Mouse (Mus musculus): Measurements from ENCODE around the gene AI661453. TPM values are rescaled to one million over a fixed set of nuclear protein-coding genes. Genes with fewer than 3 reads are reported as not detected.
"Not testable (repeated sequence)": the region's sequence is repeated elsewhere in the genome, so short reads cannot be mapped to it uniquely, and the experiment has no call there.

AI661453 gene
- total RNA-seq, 4 experiments from 2014 or later = 0.16 to 0.64 (median 0.19) TPM; not detected in 1

DNA sequence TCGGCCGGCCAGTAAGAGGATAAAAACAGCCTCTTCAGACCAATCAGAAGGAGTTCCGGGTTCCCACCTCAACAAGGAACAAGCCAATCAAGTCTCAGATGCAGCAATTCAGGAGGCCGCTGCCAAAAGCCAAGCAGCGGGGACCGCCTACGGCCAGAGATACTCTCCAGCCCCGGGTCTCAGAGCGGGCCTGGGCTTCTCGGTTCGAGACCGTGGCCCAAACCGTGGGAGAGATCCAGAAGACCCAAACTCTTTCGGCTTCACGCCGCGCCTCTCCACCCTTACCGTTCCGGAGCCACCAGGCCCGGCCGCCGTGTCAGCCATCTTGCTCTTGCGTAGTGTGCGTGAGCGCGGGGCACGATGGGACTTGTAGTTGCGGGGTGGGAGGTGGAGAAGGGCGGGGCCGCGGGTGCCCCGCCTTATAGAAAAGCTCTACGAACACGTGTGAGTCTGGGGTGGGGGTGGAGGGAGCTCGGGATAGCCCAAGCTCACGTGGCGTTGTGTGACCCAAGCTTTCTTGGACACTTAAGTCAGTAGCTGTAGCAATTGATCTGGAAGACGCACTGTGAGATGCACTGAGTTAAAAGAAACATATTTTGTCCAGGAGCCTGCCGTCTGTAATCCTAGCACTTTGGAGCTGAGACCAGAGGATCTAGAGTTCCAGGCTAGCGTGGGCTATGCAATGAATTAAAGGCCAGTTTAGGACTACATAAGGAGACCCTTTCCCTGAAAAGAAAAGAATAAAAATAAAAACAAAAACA, 65.7 kb downstream of the AI661453 start, which contains the start of gene Taf8:
TSS of gene Taf8 (minus strand) at position 347 of the 761 bp plus-strand sequence.
- DNase-seq (ENCODE audit: low spot score in 2 of 2) = peak; percentile 86 to 91

DNA sequence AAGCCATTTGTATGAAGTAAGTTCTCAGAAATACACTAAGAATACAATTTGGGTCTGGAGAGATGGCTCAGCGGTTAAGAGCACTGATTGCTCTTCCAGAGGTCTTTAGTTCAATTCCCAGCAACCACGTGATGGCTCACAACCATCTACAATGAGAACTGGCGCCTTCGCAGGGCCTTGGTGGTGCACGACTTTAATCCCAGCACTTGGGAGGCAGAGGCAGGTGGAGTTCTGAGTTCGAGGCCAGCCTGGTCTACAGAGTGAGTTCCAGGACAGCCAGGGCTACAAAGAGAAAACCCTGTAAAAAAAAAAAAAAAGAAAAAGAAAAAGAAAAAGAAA, 66.3 kb downstream of the AI661453 start:
- not testable (repeated sequence) for DNase-seq (ENCODE audit: low spot score in 2 of 2)

DNA sequence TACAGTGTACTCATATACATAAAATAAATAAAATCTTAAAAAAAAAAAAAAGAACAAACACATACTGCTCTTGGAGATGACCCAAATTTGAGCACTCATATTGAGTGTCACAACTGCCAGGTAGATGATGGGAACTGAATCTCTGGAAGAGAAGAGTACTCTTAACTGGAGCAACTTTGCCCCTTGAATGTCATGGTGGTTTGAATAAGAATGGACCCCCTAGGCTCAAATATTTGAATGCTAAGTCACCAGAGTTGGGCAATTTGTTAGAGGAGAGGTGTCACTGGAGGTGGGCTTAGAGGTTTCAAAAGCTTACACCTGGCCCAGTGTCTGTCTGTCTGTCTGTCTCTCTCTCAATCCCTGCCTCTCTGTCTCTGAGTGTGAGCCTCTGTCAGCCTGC, 67.3 kb downstream of the AI661453 start:
- no peak for DNase-seq (ENCODE audit: low spot score in 2 of 2)

DNA sequence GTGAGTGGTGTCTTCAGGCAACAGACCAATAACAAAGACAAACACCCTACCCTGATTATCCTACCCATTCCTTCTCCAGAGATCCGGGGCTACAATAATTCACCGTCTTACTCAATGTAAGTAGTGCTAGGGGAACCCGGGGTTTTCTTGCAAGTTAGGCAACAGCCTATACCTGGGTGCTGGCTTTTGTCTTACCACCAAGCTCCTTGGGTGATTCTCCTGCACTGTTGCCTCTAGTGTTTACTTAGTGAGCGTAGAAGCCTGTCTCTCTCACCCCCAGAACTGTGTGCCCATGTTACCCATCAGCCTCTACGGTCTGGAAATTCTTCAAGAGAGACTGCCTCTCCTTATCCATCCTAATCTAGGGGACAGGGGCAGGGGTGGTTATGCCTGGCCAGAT, 67.8 kb downstream of the AI661453 start:
- no peak for DNase-seq (ENCODE audit: low spot score in 2 of 2)

DNA sequence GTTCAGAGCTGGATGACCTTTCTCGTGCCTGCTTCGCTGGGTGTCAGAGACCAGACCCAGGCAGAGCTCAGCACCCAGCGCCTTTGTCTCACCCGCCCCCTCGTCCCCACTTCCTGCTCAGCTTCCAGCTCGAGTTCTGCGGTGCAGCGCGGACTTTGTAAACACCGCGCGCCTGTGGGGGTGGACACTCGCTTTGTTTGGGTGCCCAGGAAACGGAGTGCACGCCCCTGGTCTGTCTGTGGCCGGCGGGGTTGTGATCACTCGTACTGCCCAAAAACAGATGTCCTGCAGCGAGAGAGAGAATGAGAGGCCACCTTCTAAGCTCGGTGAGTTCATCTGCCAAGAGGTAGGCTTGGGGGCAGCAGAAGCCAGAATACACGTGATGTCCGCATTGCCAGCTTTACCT, 68.5 kb downstream of the AI661453 start, which contains the start of gene Ccnd3:
TSS of gene Ccnd3 (plus strand) at position 111 of the 406 bp plus-strand sequence.
- DNase-seq (ENCODE audit: low spot score in 2 of 2) = peak; percentile 65 to 66

DNA sequence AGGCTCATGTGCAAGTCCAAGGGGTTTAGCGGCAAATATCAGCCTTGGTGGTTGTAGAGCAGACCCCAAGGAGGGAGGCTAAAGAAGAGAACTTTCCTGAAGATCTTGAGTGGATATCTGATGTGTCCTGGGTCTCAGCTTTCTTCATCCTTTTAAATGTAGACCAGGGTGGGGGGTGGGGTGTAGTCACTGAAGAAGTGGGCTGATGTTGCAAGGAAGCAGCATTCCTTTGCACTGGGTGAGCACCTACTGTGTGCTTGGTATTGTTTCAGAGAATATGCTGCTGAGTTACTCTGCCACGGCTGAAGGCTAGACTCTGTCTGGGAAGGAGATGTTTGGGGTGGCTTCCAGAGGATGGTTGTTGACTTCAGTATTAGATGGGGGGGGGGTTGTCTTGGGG, 69.2 kb downstream of the AI661453 start:
- DNase-seq (ENCODE audit: low spot score in 2 of 2) = no peak

DNA sequence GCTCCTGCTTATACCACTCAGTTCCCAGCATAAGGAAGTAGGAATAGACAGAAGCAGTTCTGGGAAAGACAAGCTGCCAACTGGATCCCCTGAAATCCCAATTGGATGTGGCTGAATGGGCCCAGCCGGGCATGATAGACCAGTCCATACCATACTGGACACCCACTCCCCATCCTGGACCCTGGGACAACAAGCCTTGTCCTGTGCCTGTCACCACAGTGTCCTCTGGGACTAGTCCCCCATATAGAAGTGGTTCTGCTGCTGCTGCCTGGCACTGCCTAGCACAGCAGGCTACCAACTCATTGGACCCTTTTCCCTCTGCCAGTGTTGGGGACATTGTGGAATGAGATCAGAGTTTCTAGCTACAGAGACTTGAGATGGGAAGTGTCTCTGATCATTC, 69.6 kb downstream of the AI661453 start:
- DNase-seq (ENCODE audit: low spot score in 2 of 2) = no peak

DNA sequence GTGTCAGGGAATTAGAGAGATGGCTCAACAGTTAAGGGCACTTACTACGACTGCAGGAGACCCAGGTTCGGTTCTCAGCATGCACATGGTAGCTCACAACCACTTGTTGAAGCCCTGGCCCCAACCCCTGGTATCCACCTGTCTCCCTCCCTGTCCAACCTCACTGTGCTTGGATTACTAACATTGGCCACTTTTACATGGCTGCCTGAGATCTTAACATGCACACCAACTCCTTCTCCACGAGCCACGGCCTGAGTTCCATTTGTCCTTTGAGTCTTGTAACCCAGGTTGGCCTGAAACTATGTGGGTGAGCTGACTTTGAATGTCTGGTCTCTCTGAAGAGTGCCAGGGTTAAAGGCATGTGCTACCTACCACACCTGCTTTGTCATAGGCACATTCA, 70.3 kb downstream of the AI661453 start:
- DNase-seq (ENCODE audit: low spot score in 2 of 2) = no peak

DNA sequence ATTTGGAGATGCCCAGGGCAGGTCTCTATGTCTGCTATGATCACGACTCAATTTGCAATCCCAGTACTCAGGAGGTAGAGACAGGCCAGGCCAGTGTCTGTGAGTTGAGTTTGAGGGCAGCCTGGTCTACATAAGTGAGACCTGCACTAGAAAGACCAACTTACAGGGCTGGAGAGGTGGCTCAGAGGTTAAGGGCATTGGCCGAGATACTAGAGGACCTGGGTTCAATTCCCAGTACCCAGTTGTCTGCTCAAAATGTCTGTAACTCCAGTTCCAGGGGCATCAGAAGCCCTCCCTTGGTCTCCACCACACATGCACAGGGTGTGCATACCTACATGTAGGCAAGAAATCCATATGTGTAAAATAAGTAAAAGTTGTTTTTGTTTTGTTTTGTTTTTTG, 71.1 kb downstream of the AI661453 start:
- DNase-seq (ENCODE audit: low spot score in 2 of 2) = no peak

DNA sequence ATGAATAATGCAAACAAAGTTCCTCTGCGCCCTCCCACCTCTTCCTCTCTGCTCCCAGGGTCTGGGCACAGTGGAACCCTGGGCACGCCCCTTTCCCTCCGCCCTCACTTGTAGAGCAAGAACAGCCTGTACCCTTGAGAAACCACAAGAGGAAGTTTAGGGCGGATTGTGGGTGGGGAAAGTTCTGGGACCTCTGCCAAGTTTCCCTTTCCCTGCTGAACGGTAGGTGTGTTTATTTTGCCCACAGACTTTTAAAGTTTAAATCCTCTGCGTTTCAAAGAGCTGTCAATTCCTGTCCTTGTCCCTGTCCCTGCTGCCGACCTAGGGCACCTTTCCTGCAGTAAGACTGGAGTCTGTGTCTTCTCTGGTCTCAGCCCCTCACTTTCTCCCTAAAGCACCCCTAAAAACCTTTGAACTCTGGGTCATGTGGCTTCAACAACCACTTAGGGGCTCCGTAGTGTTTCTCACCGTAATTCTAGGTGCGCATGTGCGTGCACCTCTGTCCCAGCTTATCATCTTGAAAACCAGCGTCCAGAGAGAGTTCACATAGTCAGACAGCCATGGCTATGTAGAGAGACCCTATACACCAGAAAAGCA, 71.7 kb downstream of the AI661453 start:
- DNase-seq (ENCODE audit: low spot score in 2 of 2) = peak; percentile 88 to 91

DNA sequence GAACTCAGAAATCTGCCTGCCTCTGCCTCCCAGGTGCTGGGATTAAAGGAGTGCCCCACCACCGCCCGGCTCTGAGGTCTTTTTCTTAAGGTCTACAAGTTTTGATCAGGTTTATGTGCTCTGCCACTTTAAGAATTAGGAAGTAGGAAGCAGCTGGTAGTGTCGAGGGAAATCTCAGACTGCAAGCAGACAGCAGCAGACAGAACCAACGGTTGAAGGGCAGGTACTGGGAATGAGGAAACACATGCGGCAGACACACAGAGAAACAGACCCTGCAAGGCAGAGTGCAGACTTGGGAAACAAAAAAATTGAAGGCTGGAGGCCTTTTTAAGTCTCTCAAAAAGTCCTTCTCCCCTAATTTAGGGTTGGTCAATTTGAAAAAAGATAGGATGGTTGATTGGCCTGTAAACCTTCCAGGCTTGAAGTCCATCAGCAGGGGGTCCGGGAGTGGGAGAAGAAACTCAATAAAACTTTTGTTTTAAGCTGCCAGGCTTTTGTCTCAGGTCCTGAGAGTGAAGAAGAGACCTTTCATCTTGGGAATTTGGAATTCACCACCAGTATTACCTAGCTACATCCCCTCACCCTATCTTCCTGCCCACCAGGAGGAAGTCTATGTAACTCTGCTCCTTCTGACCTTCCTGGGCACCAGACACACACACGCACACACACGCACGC, 72.8 kb downstream of the AI661453 start:
- no peak for DNase-seq (ENCODE audit: low spot score in 2 of 2)

DNA sequence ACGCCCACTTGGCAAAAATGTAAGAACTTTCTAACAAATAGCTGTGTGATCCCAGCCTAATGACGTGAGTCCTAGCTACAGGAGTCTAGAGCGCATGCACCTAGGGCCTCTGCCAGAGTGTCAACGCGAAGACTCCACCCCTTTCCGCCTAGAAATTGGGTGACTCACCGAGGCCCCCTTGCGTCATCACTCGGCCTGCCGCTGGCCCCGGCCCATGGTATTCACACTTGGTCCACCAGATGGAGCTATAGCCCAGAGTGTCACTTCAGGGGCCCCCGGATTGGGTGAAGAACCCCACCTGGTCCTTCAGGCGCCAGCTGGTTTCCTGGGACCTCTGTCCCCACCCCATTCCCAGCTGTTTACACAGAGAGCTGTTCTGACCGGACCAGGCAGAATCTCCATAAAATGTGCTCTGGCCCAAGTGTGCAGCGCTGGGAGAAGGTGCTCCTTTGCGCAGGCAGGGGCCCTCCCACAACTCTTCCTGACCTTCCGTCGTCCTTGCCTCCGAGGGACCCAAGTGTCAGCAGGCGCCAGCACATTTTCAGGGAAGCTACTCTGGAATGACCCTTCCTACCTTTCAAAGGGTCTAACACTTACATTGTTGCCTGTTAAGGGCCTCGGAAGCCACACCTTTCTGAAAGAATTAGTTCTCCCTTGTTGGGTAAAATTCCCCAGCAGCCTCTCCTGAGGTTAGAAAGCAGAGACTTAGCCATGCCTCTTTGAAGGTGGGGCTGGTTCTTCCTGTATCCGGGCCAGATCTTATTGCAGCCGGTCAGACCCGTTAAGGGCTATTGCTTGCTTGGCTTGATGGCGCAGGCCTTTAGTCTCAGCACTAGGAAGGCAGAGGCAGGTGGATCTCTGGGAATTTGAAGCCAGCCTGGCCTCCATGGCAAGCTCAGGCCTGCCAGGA, 75.0 kb downstream of the AI661453 start:
- DNase-seq (ENCODE audit: low spot score in 2 of 2) = peak; percentile 96 to 99

DNA sequence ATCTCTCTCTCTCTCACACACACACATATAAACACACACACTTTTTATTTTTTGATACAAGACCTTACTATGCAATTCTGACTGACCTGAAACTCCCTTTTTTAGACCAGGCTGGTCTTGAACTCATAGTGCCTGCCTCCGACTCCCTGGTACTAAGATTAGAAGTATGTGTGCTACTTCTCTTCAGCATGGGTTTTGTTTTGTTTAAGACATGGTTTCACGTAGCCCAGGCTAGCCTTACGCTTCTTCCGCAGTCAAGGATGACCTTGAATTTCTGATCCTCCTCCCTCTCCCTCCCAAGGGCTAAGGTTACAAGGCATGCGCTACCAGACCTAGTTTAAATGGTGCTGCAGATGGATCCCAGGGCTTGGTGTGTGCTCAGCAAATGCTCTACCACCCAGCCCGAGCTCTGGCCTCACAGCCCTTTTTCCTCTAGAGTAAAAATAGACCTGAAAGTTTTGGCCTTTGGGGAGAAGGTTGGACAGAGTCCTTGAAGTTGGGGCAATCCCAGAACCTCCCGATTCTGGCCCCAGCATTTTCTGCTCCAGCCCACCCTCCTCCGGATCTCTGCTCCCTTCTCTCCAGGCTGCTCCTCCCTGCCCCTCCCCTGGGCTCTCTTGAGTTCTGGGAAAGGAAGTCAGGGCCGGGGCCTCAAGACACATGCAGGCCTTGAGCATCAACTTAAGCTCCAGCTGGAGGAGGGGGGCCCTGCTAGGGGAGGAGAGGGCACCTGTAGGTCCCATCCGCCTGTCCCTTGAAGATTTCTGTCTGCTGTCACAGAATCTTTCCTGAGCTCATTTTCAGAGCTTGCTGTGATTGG, 76.8 kb downstream of the AI661453 start:
- DNase-seq (ENCODE audit: low spot score in 2 of 2) = no peak

DNA sequence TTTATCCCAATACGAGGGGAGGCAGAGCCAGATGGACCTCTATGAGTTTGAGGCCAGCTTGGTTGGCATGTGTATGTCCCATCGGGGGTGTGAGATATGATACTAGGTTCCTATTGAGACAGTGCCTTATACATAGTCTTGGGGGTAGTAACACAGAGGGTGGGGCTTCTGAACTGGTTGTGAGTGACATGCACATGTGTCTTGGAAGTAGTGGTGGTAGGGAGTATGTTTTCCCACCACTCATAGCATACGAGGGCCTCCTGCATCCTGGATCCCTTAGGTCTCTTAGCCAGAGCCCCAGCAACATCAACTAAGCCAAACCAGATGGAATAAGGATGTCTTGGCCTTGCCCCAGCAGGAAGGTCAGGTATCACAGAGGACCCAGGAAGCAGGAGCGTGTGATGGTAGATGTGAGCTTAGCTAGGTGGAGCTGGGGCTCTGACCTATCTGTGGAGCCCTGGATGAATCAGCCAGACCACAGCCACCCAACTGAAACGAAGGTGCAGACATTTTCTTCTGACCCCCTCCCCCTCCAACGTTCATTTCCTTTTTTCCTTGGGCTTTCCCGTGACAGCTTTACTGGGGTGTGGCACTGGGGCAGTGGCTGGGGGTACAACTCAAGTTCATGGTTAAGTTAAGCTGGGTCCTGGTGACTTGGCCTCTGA, 78.9 kb downstream of the AI661453 start:
- DNase-seq (ENCODE audit: low spot score in 2 of 2) = no peak

DNA sequence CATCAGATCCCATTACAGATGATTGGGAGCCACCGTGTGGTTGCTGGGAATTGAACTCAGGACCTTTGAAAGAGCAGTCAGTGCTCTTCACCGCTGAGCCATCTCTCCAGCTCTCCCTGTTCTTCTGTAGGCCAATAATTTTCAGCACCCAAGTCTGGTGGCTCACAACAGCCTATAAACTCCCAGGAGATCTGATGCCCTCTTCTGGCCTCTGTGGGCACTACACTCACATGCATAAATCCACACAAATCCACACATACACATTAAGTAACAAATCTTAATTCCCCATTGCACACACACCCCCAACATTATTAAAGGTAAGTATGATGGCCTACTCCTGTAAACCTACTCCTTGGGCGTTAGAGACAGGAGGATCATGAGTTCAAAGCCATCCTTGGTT, 79.8 kb downstream of the AI661453 start:
- DNase-seq (ENCODE audit: low spot score in 2 of 2) = no peak

DNA sequence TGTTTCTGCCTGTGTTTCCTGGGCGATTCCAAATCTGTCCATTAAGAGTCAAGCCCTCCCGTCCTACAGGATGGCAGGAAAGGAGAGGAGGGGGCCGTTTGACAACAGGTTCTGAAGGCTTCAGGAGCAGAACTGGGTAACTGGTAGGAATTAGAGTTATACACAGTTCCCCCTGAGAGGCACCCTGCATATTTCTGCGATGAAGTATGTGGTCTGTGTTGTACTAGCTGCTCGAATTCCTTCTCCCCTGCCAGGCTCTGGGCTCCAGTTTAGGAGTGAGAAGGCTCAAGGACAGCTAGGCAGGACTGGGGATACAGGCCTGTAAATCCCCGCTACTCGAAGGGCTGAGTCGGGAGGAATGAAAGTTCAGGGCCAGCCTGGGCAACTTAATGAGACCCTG, 81.8 kb downstream of the AI661453 start:
- DNase-seq (ENCODE audit: low spot score in 2 of 2) = no peak

All from gastrocnemius, adult 8-10 months (tissue).